Mouse (Mus musculus) ES-Bruce4 (cell line): ENCODE measurements around the gene Gpc3. TPM values are rescaled to one million over a fixed set of nuclear protein-coding genes. Genes with fewer than 3 reads are reported as not detected.

Source experiments
- H3K27ac ChIP-seq: 2 replicates; pipeline ENCODE4 v1.5.1; 2012; ENCODE audit warnings: low read length, inconsistent platforms; ENCODE audit not compliant: insufficient read depth
- H3K27me3 ChIP-seq: 2 replicates; pipeline ENCODE4 v1.6.1; 2012; ENCODE audit warnings: mild to moderate bottlenecking, low read length, inconsistent platforms; ENCODE audit not compliant: control insufficient read depth, poor library complexity, insufficient read depth, severe bottlenecking
- H3K36me3 ChIP-seq: 2 replicates; pipeline ENCODE4 v1.6.1; 2012; ENCODE audit warnings: inconsistent platforms, mild to moderate bottlenecking, low read length, moderate library complexity; ENCODE audit not compliant: control insufficient read depth, poor library complexity, insufficient read depth, severe bottlenecking
- H3K4me1 ChIP-seq: one replicate; pipeline ENCODE4 v1.8.1; 2011; ENCODE audit warnings: low read length; ENCODE audit not compliant: control insufficient read depth, insufficient read depth
- H3K4me3 ChIP-seq: 2 replicates; pipeline ENCODE4 v1.5.1; 2011; ENCODE audit warnings: low read depth, mild to moderate bottlenecking, low read length
- H3K9ac ChIP-seq: 2 replicates; pipeline ENCODE4 v1.6.1; 2012; ENCODE audit warnings: low read depth, mild to moderate bottlenecking, inconsistent platforms; ENCODE audit not compliant: poor library complexity, severe bottlenecking
- H3K9me3 ChIP-seq: replicated peaks from 2 replicates; pipeline ENCODE4 v1.6.1; 2012; ENCODE audit warnings: mild to moderate bottlenecking, low read length, inconsistent platforms; ENCODE audit not compliant: control insufficient read depth, poor library complexity, insufficient read depth, severe bottlenecking
- CTCF ChIP-seq: IDR thresholded peaks from one replicate; pipeline ENCODE4 v1.8.1; 2011; ENCODE audit warnings: low read depth, low read length
- EP300 ChIP-seq: IDR thresholded peaks from 2 replicates; pipeline ENCODE4 v1.6.1; 2011; ENCODE audit warnings: low read depth, low read length; ENCODE audit not compliant: insufficient read depth
- POLR2A ChIP-seq: IDR thresholded peaks from one replicate; pipeline ENCODE4 v1.8.1; 2011; ENCODE audit warnings: low read length; ENCODE audit not compliant: insufficient read depth
- polyA plus RNA-seq: library from polyadenylated mRNA; stranded (reverse); fragments of >200 nt; gene quantifications from 2 replicates; pipeline ENCODE4 v1.2.4, GENCODE M21; 2011; ENCODE audit warnings: low read depth; ENCODE audit not compliant: missing spikeins, insufficient read depth, insufficient read length

Gpc3 gene
- polyA plus RNA-seq, 1 experiment = 83.5 TPM

GRCm38 (mm10) chrX:52254526-52254925 is 359.2 kb downstream of the Gpc3 start:
- Histone ChIP-seq H3K36me3 (no peaks in the 10 kb centered on the region), H3K9me3 (no peaks in the 10 kb centered on the region), H3K27me3 (no peaks in the 10 kb centered on the region), H3K27ac (no peak overlapping the region), H3K4me1 (no peaks in the 10 kb centered on the region), H3K4me3 (no peak overlapping the region), H3K9ac (no peak overlapping the region)
- TF ChIP-seq POLR2A = no peak
- no peak for TF ChIP-seq CTCF
- no peak for TF ChIP-seq EP300

GRCm38 (mm10) chrX:52245694-52246297 is 368.0 kb downstream of the Gpc3 start:
- H3K27me3 ChIP-seq = no peaks in the 10 kb centered on the region
- no peaks in the 10 kb centered on the region for H3K9me3 ChIP-seq
- TF ChIP-seq POLR2A (no peak), CTCF (no peak), EP300 (no peak)
- H3K9ac ChIP-seq = no peak overlapping the region
- H3K27ac ChIP-seq = no peak overlapping the region
- no peaks in the 10 kb centered on the region for H3K36me3 ChIP-seq
- no peak overlapping the region for H3K4me3 ChIP-seq
- no peaks in the 10 kb centered on the region for H3K4me1 ChIP-seq

- Histone ChIP-seq H3K27me3 (no peaks in the 10 kb centered on the region), H3K9me3 (no peaks in the 10 kb centered on the region), H3K4me3 (no peak overlapping the region), H3K27ac (no peak overlapping the region), H3K9ac (no peak overlapping the region), H3K36me3 (no peaks in the 10 kb centered on the region), H3K4me1 (no peaks in the 10 kb centered on the region)
- TF ChIP-seq POLR2A (no peak), EP300 (no peak), CTCF (no peak)
Measured at GRCm38 (mm10) chrX:52237470-52237869, 376.3 kb downstream of the Gpc3 start.

- H3K36me3 ChIP-seq = no peaks in the 10 kb centered on the region
- H3K4me1 ChIP-seq = no peaks in the 10 kb centered on the region
- H3K27me3 ChIP-seq = no peaks in the 10 kb centered on the region
- no peak overlapping the region for H3K27ac ChIP-seq
- H3K9ac ChIP-seq = no peak overlapping the region
- no peak for TF ChIP-seq CTCF
- no peak overlapping the region for H3K4me3 ChIP-seq
- H3K9me3 ChIP-seq = no peaks in the 10 kb centered on the region; the same call in 1 of the 2 replicates
Measured at GRCm38 (mm10) chrX:52231984-52232383, 381.8 kb downstream of the Gpc3 start.

- Histone ChIP-seq H3K27me3 (no peaks in the 10 kb centered on the region), H3K4me1 (no peaks in the 10 kb centered on the region), H3K9ac (no peak overlapping the region), H3K4me3 (no peak overlapping the region), H3K9me3 (no peaks in the 10 kb centered on the region; the same call in 1 of the 2 replicates), H3K36me3 (no peaks in the 10 kb centered on the region), H3K27ac (no peak overlapping the region)
- TF ChIP-seq EP300 (no peak), POLR2A (no peak), CTCF (no peak)
Measured at GRCm38 (mm10) chrX:52230711-52231110, 383.0 kb downstream of the Gpc3 start.

Other genes with a start within 250 kb of the Gpc3 start
- 4.3 and 6.0 TPM in 2 replicates for gene Ccdc160, start 177.2 kb upstream of the Gpc3 start, polyA plus RNA-seq